Mouse (Mus musculus): ENCODE data around the gene Adprm. TPM values are rescaled to one million over a fixed set of nuclear protein-coding genes. Genes with fewer than 3 reads are reported as not detected.

Gene Adprm
- total and polyA plus RNA-seq, 3 experiments: 31.2 to 53.8 (median 43.4) TPM

- Histone ChIP-seq H3K27me3 (replicated peaks) (peaks cover 38% of the 10 kb centered on the region), H3K9me3 (replicated peaks; ENCODE audit: low read length) (no peaks in the 10 kb centered on the region), H3K4me2 (ENCODE audit: insufficient read depth, low read depth, poor library complexity, severe bottlenecking) (no peak overlapping the region), H3K27ac (ENCODE audit: insufficient read depth, low read depth) (no peak overlapping the region), H3K4me3 (replicated peaks in 1 of 3; ENCODE audit: low read depth in 2 of 3, low read length in 2 of 3, poor library complexity in 1 of 3) (no peak overlapping the region), H3K36me3 (replicated peaks in 1 of 2; ENCODE audit: control insufficient read depth in 1 of 2, insufficient read depth in 1 of 2, low read length in 1 of 2) (no peaks in the 10 kb centered on the region), H3K79me2 (replicated peaks; ENCODE audit: control insufficient read depth, extremely low read depth, insufficient read depth, poor library complexity, severe bottlenecking) (no peaks in the 10 kb centered on the region), H3K4me1 (ENCODE audit: control insufficient read depth in 1 of 2, insufficient read depth in 2 of 2) (peaks cover 0 to 3% of the 10 kb centered on the region in 2 experiments; a peak in 1 of 4 replicates), H3K9ac (ENCODE audit: insufficient read depth, low read depth) (no peak overlapping the region)
- dilution Hi-C loops (cut with MboI; ENCODE audit: extremely low pct_ligation_motif_present, extremely low pct_unique_long_range_greater_than_20kb, low sequenced_read_pairs) (no loop called here), in situ Hi-C loops (cut with MboI; ENCODE audit: low pct_ligation_motif_present, low pct_unique_long_range_greater_than_20kb, low sequenced_read_pairs) (loop anchor here (10.0 kb wide), 1 partner anchor 107 kb away; no protein-coding TSS in a partner anchor)
- TF ChIP-seq MEF2A (IDR thresholded peaks at IDR 0.05; ENCODE audit: borderline replicate concordance, low read depth, low read length) (no peak), JUN (IDR thresholded peaks at IDR 0.05; ENCODE audit: insufficient read depth, low read depth, low read length) (no peak), TBP (conservative IDR thresholded peaks at IDR 0.05; ENCODE audit: low read depth, low read length) (no peak), POLR2AphosphoS2 (IDR thresholded peaks at IDR 0.05; ENCODE audit: low read depth, low read length) (no peak), RCOR1 (conservative IDR thresholded peaks at IDR 0.05; ENCODE audit: low read depth, low read length) (no peak), USF1 (IDR thresholded peaks at IDR 0.05; ENCODE audit: low read depth, low read length) (no peak), NELFE (IDR thresholded peaks at IDR 0.05; ENCODE audit: low read depth, low read length) (no peak), PAX5 (IDR thresholded peaks at IDR 0.05; ENCODE audit: low read length) (no peak), USF2 (conservative IDR thresholded peaks at IDR 0.05; ENCODE audit: low read depth, low read length) (no peak), KAT2A (IDR thresholded peaks at IDR 0.05; ENCODE audit: insufficient replicate concordance, low read length) (no peak), CHD1 (IDR thresholded peaks at IDR 0.05; ENCODE audit: low read depth, low read length) (no peak), SMC3 (IDR thresholded peaks at IDR 0.05; ENCODE audit: low read depth, low read length) (no peak), HCFC1 (IDR thresholded peaks at IDR 0.05; ENCODE audit: low read depth, low read length) (no peak), SIN3A (IDR thresholded peaks at IDR 0.05; ENCODE audit: low read length) (no peak), MXI1 (IDR thresholded peaks at IDR 0.05; ENCODE audit: low read depth, low read length) (no peak), IRF4 (IDR thresholded peaks at IDR 0.05; ENCODE audit: low read depth, low read length) (no peak), ELF1 (IDR thresholded peaks at IDR 0.05; ENCODE audit: low read depth, low read length) (no peak), ETS1 (conservative IDR thresholded peaks at IDR 0.05; ENCODE audit: low read depth, low read length) (no peak)
- no peak for DNase-seq (ENCODE audit: extremely low read depth)
Measured at GRCm38 (mm10) chr11:67011635-67012034, 40.8 kb downstream of the Adprm start.

- DNase-seq (ENCODE audit: extremely low read depth): peak; percentile 26
- no peak overlapping the region for H3K4me3 ChIP-seq (replicated peaks in 1 of 3; ENCODE audit: low read depth in 2 of 3, low read length in 2 of 3, poor library complexity in 1 of 3)
- H3K9me3 ChIP-seq (replicated peaks; ENCODE audit: low read length): no peaks in the 10 kb centered on the region
- peak; percentile 28; the same call in 1 of the 2 replicates for TF ChIP-seq ELF1 (IDR thresholded peaks at IDR 0.05; ENCODE audit: low read depth, low read length)
- no peak for TF ChIP-seq HCFC1 (IDR thresholded peaks at IDR 0.05; ENCODE audit: low read depth, low read length)
- TF ChIP-seq CTCF (conservative IDR thresholded peaks at IDR 0.05 in 1 of 2, IDR thresholded peaks at IDR 0.05 in 1 of 2; ENCODE audit: low read depth in 2 of 2, low read length in 2 of 2): peak in 1 of 2 experiments; percentile 59; a peak in 2 of 4 replicates
- TF ChIP-seq RAD21 (IDR thresholded peaks at IDR 0.05; ENCODE audit: low read depth, low read length): peak; percentile 19
- peak overlapping the region; percentile 53; the same call in 1 of the 2 replicates for H3K4me2 ChIP-seq (ENCODE audit: insufficient read depth, low read depth, poor library complexity, severe bottlenecking)
- peaks cover 0 to 3% of the 10 kb centered on the region in 2 experiments; a peak in 1 of 4 replicates for H3K4me1 ChIP-seq (ENCODE audit: control insufficient read depth in 1 of 2, insufficient read depth in 2 of 2)
- H3K79me2 ChIP-seq (replicated peaks; ENCODE audit: control insufficient read depth, extremely low read depth, insufficient read depth, poor library complexity, severe bottlenecking): no peaks in the 10 kb centered on the region
- in situ Hi-C loops (cut with MboI; ENCODE audit: low pct_ligation_motif_present, low pct_unique_long_range_greater_than_20kb, low sequenced_read_pairs): loop anchor here (10.0 kb wide), 1 partner anchor 106 kb away; no protein-coding TSS in a partner anchor
- peaks cover 31% of the 10 kb centered on the region for H3K27me3 ChIP-seq (replicated peaks)
- no peak overlapping the region for H3K9ac ChIP-seq (ENCODE audit: insufficient read depth, low read depth)
- dilution Hi-C loops (cut with MboI; ENCODE audit: extremely low pct_ligation_motif_present, extremely low pct_unique_long_range_greater_than_20kb, low sequenced_read_pairs): no loop called here
- no peaks in the 10 kb centered on the region for H3K36me3 ChIP-seq (replicated peaks in 1 of 2; ENCODE audit: control insufficient read depth in 1 of 2, insufficient read depth in 1 of 2, low read length in 1 of 2)
- no peak overlapping the region for H3K27ac ChIP-seq (ENCODE audit: insufficient read depth, low read depth)
Measured at GRCm38 (mm10) chr11:67010430-67010829, 42.0 kb downstream of the Adprm start.

All from CH12.LX (cell line).